Mouse (Mus musculus) MEL (cell line): ENCODE measurements around the gene Car2. TPM values are rescaled to one million over a fixed set of nuclear protein-coding genes. Genes with fewer than 3 reads are reported as not detected.

Source experiments
- DNase-seq: peaks from one replicate; pipeline ENCODE4 v3.0.0; 2011; ENCODE audit warnings: low read depth, low spot score
- H3K27ac ChIP-seq: 2 replicates; pipeline ENCODE4 v1.5.1; 2012; ENCODE audit warnings: low read depth, mild to moderate bottlenecking, control low read depth, low read length, moderate library complexity; ENCODE audit not compliant: control insufficient read depth
- H3K27me3 ChIP-seq, 2 experiments: fragments of 150-350 bp in 1 of 2; sonication (generic) in 1 of 2; 2 replicates each; pipeline ENCODE4 v1.6.1; 2012; ENCODE audit warnings: low read length in 2 of 2, mild to moderate bottlenecking in 2 of 2, improper control_type of control experiment in 1 of 2, moderate library complexity in 1 of 2; ENCODE audit not compliant: insufficient read depth in 2 of 2, control insufficient read depth in 1 of 2
- H3K36me3 ChIP-seq, 2 experiments: 2 replicates each; pipeline ENCODE4 v1.6.1; 2012 to 2014; ENCODE audit warnings: low read length in 2 of 2, improper control_type of control experiment in 1 of 2, inconsistent platforms in 1 of 2, mild to moderate bottlenecking in 1 of 2; ENCODE audit not compliant: insufficient read depth in 2 of 2, control insufficient read depth in 1 of 2
- H3K4me1 ChIP-seq, 2 experiments: fragments of 150-350 bp in 1 of 2; sonication (generic) in 1 of 2; 2 replicates each; pipeline ENCODE4 v1.6.1; 2012; ENCODE audit warnings: low read length in 2 of 2, improper control_type of control experiment in 1 of 2, mild to moderate bottlenecking in 1 of 2; ENCODE audit not compliant: insufficient read depth in 2 of 2, control insufficient read depth in 1 of 2
- H3K4me3 ChIP-seq, 2 experiments: fragments of 150-350 bp in 1 of 2; sonication (generic) in 1 of 2; 2 replicates each; pipeline ENCODE4 v1.5.1; 2012; ENCODE audit warnings: low read depth in 2 of 2, low read length in 2 of 2, mild to moderate bottlenecking in 2 of 2, moderate library complexity in 2 of 2, control low read depth in 1 of 2, improper control_type of control experiment in 1 of 2; ENCODE audit not compliant: control insufficient read depth in 1 of 2, insufficient read depth in 1 of 2
- H3K79me2 ChIP-seq: 2 replicates; pipeline ENCODE4 v1.6.1; 2012; ENCODE audit warnings: mild to moderate bottlenecking, low read length, moderate library complexity; ENCODE audit not compliant: control insufficient read depth, poor library complexity, insufficient read depth
- H3K9ac ChIP-seq: 2 replicates; pipeline ENCODE4 v1.6.1; 2012; ENCODE audit warnings: low read depth, mild to moderate bottlenecking, control low read depth, low read length, moderate library complexity; ENCODE audit not compliant: control insufficient read depth, poor library complexity, severe bottlenecking
- H3K9me3 ChIP-seq: fragments of 150-350 bp; sonication (generic); replicated peaks from 2 replicates; pipeline ENCODE4 v1.6.1; 2012; ENCODE audit warnings: mild to moderate bottlenecking, low read length, improper control_type of control experiment, moderate library complexity; ENCODE audit not compliant: insufficient read depth
- BHLHE40 ChIP-seq: IDR thresholded peaks from 2 replicates; pipeline ENCODE4 v1.6.1; 2012; ENCODE audit warnings: low read depth, mild to moderate bottlenecking, inconsistent platforms, low read length, improper control_type of control experiment, borderline replicate concordance
- CHD1 ChIP-seq: IDR thresholded peaks from 2 replicates; pipeline ENCODE4 v1.6.1; 2012; ENCODE audit warnings: low read depth, mild to moderate bottlenecking, inconsistent platforms, low read length, improper control_type of control experiment
- CHD2 ChIP-seq: IDR thresholded peaks from 2 replicates; pipeline ENCODE4 v1.6.1; 2011; ENCODE audit warnings: low read length, improper control_type of control experiment
- CTCF ChIP-seq, 3 experiments: IDR thresholded peaks in 2 of 3; conservative IDR thresholded peaks in 1 of 3; 2 replicates each; pipeline ENCODE4 v1.5.1; 2011 to 2012; ENCODE audit warnings: low read length in 3 of 3, low read depth in 2 of 3, mild to moderate bottlenecking in 2 of 3, improper control_type of control experiment in 1 of 3, inconsistent platforms in 1 of 3, mixed read lengths in 1 of 3, moderate library complexity in 1 of 3; ENCODE audit not compliant: control insufficient read depth in 1 of 3, insufficient read depth in 1 of 3, poor library complexity in 1 of 3, severe bottlenecking in 1 of 3
- E2F4 ChIP-seq: IDR thresholded peaks from 2 replicates; pipeline ENCODE4 v1.6.1; 2011; ENCODE audit warnings: low read depth, low read length, improper control_type of control experiment, borderline replicate concordance
- EP300 ChIP-seq, 2 experiments: IDR thresholded peaks; 2 replicates each; pipeline ENCODE4 v1.6.1; 2011; ENCODE audit warnings: improper control_type of control experiment in 2 of 2, low read length in 2 of 2, low read depth in 1 of 2, mild to moderate bottlenecking in 1 of 2
- ETS1 ChIP-seq: IDR thresholded peaks from 2 replicates; pipeline ENCODE4 v1.6.1; 2012; ENCODE audit warnings: low read depth, mild to moderate bottlenecking, inconsistent platforms, low read length, improper control_type of control experiment, moderate library complexity
- GABPA ChIP-seq: IDR thresholded peaks from 2 replicates; pipeline ENCODE4 v1.6.1; 2012; ENCODE audit warnings: low read depth, mild to moderate bottlenecking, inconsistent platforms, low read length, improper control_type of control experiment, moderate library complexity
- GATA1 ChIP-seq: IDR thresholded peaks from 2 replicates; pipeline ENCODE4 v1.6.1; 2011; ENCODE audit warnings: low read depth, low read length, improper control_type of control experiment
- HCFC1 ChIP-seq: IDR thresholded peaks from 2 replicates; pipeline ENCODE4 v1.6.1; 2012; ENCODE audit warnings: low read depth, mild to moderate bottlenecking, inconsistent platforms, low read length, improper control_type of control experiment, moderate library complexity
- JUND ChIP-seq: IDR thresholded peaks from 2 replicates; pipeline ENCODE4 v1.6.1; 2011; ENCODE audit warnings: low read depth, mild to moderate bottlenecking, improper control_type of control experiment, low read length
- KAT2A ChIP-seq: conservative IDR thresholded peaks from 2 replicates; pipeline ENCODE4 v1.6.1; 2012; ENCODE audit warnings: low read depth, low read length, improper control_type of control experiment, inconsistent platforms
- MAFK ChIP-seq: IDR thresholded peaks from 2 replicates; pipeline ENCODE4 v1.6.1; 2011; ENCODE audit warnings: low read depth, mild to moderate bottlenecking, low read length, improper control_type of control experiment, borderline replicate concordance
- MAX ChIP-seq: IDR thresholded peaks from 2 replicates; pipeline ENCODE4 v1.6.1; 2011; ENCODE audit warnings: low read length, improper control_type of control experiment
- MAZ ChIP-seq: IDR thresholded peaks from 2 replicates; pipeline ENCODE4 v1.6.1; 2012; ENCODE audit warnings: low read depth, mild to moderate bottlenecking, inconsistent platforms, low read length, improper control_type of control experiment
- MEF2A ChIP-seq: IDR thresholded peaks from 2 replicates; pipeline ENCODE4 v1.6.1; 2014; ENCODE audit warnings: low read depth, mild to moderate bottlenecking, inconsistent platforms, low read length, improper control_type of control experiment; ENCODE audit not compliant: poor library complexity, insufficient replicate concordance, severe bottlenecking; ENCODE audit errors: extremely low read depth
- MXI1 ChIP-seq: IDR thresholded peaks from 2 replicates; pipeline ENCODE4 v1.6.1; 2011; ENCODE audit warnings: mild to moderate bottlenecking, low read depth, low read length, improper control_type of control experiment
- MYB ChIP-seq: IDR thresholded peaks from 2 replicates; pipeline ENCODE4 v1.6.1; 2011; ENCODE audit warnings: mild to moderate bottlenecking, low read depth, low read length, improper control_type of control experiment
- MYC ChIP-seq: IDR thresholded peaks from 2 replicates; pipeline ENCODE4 v1.6.1; 2011; ENCODE audit warnings: low read depth, mild to moderate bottlenecking, low read length, improper control_type of control experiment, moderate library complexity
- NELFE ChIP-seq: IDR thresholded peaks from 2 replicates; pipeline ENCODE4 v1.6.1; 2011; ENCODE audit warnings: low read depth, low read length, improper control_type of control experiment
- NRF1 ChIP-seq: IDR thresholded peaks from 2 replicates; pipeline ENCODE4 v1.6.1; 2014; ENCODE audit warnings: low read depth, mild to moderate bottlenecking, inconsistent platforms, low read length, improper control_type of control experiment, moderate library complexity; ENCODE audit not compliant: poor library complexity, insufficient read depth, severe bottlenecking
- POLR2A ChIP-seq, 2 experiments: IDR thresholded peaks; 2 replicates each; pipeline ENCODE4 v1.6.1; 2011 to 2012; ENCODE audit warnings: low read length in 2 of 2, mild to moderate bottlenecking in 2 of 2, control low read depth in 1 of 2, improper control_type of control experiment in 1 of 2, low read depth in 1 of 2, moderate library complexity in 1 of 2; ENCODE audit not compliant: control insufficient read depth in 1 of 2, insufficient read depth in 1 of 2, poor library complexity in 1 of 2
- POLR2AphosphoS2 ChIP-seq: IDR thresholded peaks from 2 replicates; pipeline ENCODE4 v1.6.1; 2011; ENCODE audit warnings: low read length, improper control_type of control experiment
- POLR2AphosphoS5 ChIP-seq: IDR thresholded peaks from 2 replicates; pipeline ENCODE4 v1.6.1; 2012; ENCODE audit warnings: low read depth, borderline replicate concordance, mild to moderate bottlenecking, inconsistent platforms, low read length, moderate library complexity, mixed read lengths
- RAD21 ChIP-seq: IDR thresholded peaks from 2 replicates; pipeline ENCODE4 v1.6.1; 2011; ENCODE audit warnings: mild to moderate bottlenecking, low read depth, low read length, improper control_type of control experiment
- RCOR1 ChIP-seq: IDR thresholded peaks from 2 replicates; pipeline ENCODE4 v1.6.1; 2012; ENCODE audit warnings: low read depth, mild to moderate bottlenecking, inconsistent platforms, low read length, improper control_type of control experiment
- SIN3A ChIP-seq: IDR thresholded peaks from 2 replicates; pipeline ENCODE4 v1.6.1; 2012; ENCODE audit warnings: low read length, improper control_type of control experiment, inconsistent platforms
- SMC3 ChIP-seq: IDR thresholded peaks from 2 replicates; pipeline ENCODE4 v1.6.1; 2011; ENCODE audit warnings: low read depth, low read length, improper control_type of control experiment
- TAL1 ChIP-seq: IDR thresholded peaks from 2 replicates; pipeline ENCODE4 v1.6.1; 2012; ENCODE audit warnings: mild to moderate bottlenecking, inconsistent platforms, low read length, moderate library complexity, mixed read lengths
- TBP ChIP-seq: IDR thresholded peaks from 2 replicates; pipeline ENCODE4 v1.8.0; 2011; ENCODE audit warnings: low read depth, low read length, improper control_type of control experiment
- TCF12 ChIP-seq: IDR thresholded peaks from 2 replicates; pipeline ENCODE4 v1.6.1; 2014; ENCODE audit warnings: low read depth, mild to moderate bottlenecking, inconsistent platforms, low read length, improper control_type of control experiment, moderate library complexity
- UBTF ChIP-seq: IDR thresholded peaks from 2 replicates; pipeline ENCODE4 v1.6.1; 2012; ENCODE audit warnings: low read depth, mild to moderate bottlenecking, inconsistent platforms, low read length, improper control_type of control experiment, moderate library complexity, borderline replicate concordance; ENCODE audit not compliant: insufficient read depth
- USF1 ChIP-seq: IDR thresholded peaks from 2 replicates; pipeline ENCODE4 v1.6.1; 2014; ENCODE audit warnings: low read depth, mild to moderate bottlenecking, inconsistent platforms, low read length, improper control_type of control experiment, moderate library complexity
- USF2 ChIP-seq, 2 experiments: IDR thresholded peaks; 2 replicates each; pipeline ENCODE4 v1.6.1; 2011 to 2012; ENCODE audit warnings: improper control_type of control experiment in 2 of 2, low read length in 2 of 2, borderline replicate concordance in 1 of 2, inconsistent platforms in 1 of 2, low read depth in 1 of 2, mild to moderate bottlenecking in 1 of 2; ENCODE audit not compliant: insufficient read depth in 1 of 2
- ZC3H11A ChIP-seq: IDR thresholded peaks from 2 replicates; pipeline ENCODE4 v1.6.1; 2012; ENCODE audit warnings: low read depth, mild to moderate bottlenecking, inconsistent platforms, low read length, improper control_type of control experiment
- ZKSCAN1 ChIP-seq: IDR thresholded peaks from 2 replicates; pipeline ENCODE4 v1.6.1; 2012; ENCODE audit warnings: low read depth, mild to moderate bottlenecking, inconsistent platforms, low read length, improper control_type of control experiment, moderate library complexity
- ZMIZ1 ChIP-seq: IDR thresholded peaks from 2 replicates; pipeline ENCODE4 v1.6.1; 2012; ENCODE audit warnings: low read depth, mild to moderate bottlenecking, inconsistent platforms, low read length, improper control_type of control experiment, moderate library complexity
- ZNF384 ChIP-seq: IDR thresholded peaks from 2 replicates; pipeline ENCODE4 v1.6.1; 2012; ENCODE audit warnings: low read depth, mild to moderate bottlenecking, inconsistent platforms, low read length, improper control_type of control experiment
- polyA plus RNA-seq, 2 experiments: library from polyadenylated mRNA; stranded (reverse) in 1 of 2; unstranded in 1 of 2; fragments of >175 nt in 1 of 2; fragments of >200 nt in 1 of 2; gene quantifications; 2 replicates each; pipeline versions ENCODE4 v1.2.1 to v1.2.4; 2012; ENCODE audit warnings: low replicate concordance in 2 of 2, low read depth in 1 of 2; ENCODE audit not compliant: insufficient read length in 2 of 2, insufficient read depth in 1 of 2, missing spikeins in 1 of 2
- total RNA-seq: library from RNA; depleted of rRNA; stranded (reverse); fragments of 300-350 nt; gene quantifications from 2 replicates; pipeline ENCODE4 v1.2.3, GENCODE M21; 2012

The Car2 gene
- total and polyA plus RNA-seq, 3 experiments, result 109 to 397 (median 369) TPM

DNA sequence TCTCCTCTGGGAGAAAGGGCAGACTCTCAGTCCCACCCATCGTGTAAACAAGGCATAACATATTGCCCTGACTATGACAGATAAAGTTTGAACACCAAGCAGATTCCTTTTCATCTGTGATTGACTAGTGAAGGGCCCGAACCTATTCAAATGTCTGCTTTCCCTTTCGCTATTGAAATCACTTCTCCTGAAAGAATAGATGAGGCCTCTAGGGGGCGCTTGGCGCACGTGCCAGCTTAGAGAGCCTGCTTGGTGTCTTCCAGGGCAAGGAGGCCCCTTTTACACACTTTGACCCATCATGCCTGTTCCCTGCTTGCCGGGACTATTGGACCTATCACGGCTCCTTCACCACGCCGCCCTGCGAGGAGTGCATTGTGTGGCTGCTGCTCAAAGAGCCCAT, 16.3 kb upstream of the Car2 start:
- Histone ChIP-seq H3K79me2 (no peaks in the 10 kb centered on the region), H3K9me3 (no peaks in the 10 kb centered on the region), H3K36me3 (peaks cover 0 to 5% of the 10 kb centered on the region in 2 experiments; a peak in 1 of 4 replicates), H3K4me3 (peak overlapping the region; percentile 81 to 90), H3K9ac (peak overlapping the region; percentile 68), H3K4me1 (peaks cover 7 to 15% of the 10 kb centered on the region in 2 experiments), H3K27me3 (no peaks in the 10 kb centered on the region), H3K27ac (0 out of 2 replicates have a peak overlapping the region, but pooled peaks have one; percentile 30)
- peak; percentile 94 for DNase-seq
- no peak for TF ChIP-seq NRF1
- no peak for TF ChIP-seq POLR2AphosphoS2
- TF ChIP-seq BHLHE40, result peak; percentile 100
- no peak for TF ChIP-seq POLR2A (IDR thresholded peaks at IDR 0.05; ENCODE audit: control insufficient read depth in 1 of 2, insufficient read depth in 1 of 2, low read depth in 1 of 2, low read length in 2 of 2, poor library complexity in 1 of 2)
- TF ChIP-seq ZC3H11A, result peak; percentile 60
- TF ChIP-seq MXI1, result peak; percentile 72
- TF ChIP-seq MYB, result no peak
- peak; percentile 20; the same call in 1 of the 2 replicates for TF ChIP-seq HCFC1
- no peak for TF ChIP-seq E2F4
- no peak for TF ChIP-seq ZKSCAN1
- TF ChIP-seq ETS1, result peak; percentile 74; the same call in 1 of the 2 replicates
- TF ChIP-seq MYC, result peak; percentile 98
- TF ChIP-seq POLR2AphosphoS5, result no peak
- TF ChIP-seq JUND, result no peak
- TF ChIP-seq SIN3A, result peak; percentile 86
- TF ChIP-seq CHD1, result 0 out of 2 replicates have a peak, but pooled peaks have one; percentile 46
- no peak for TF ChIP-seq KAT2A
- TF ChIP-seq UBTF, result no peak
- TF ChIP-seq EP300 (IDR thresholded peaks at IDR 0.05; ENCODE audit: low read depth in 1 of 2, low read length in 2 of 2), result no peak
- no peak for TF ChIP-seq TAL1
- peak; percentile 78 for TF ChIP-seq SMC3
- TF ChIP-seq CHD2, result no peak
- TF ChIP-seq TCF12, result no peak
- peak; percentile 47; the same call in 1 of the 2 replicates for TF ChIP-seq RCOR1
- TF ChIP-seq USF2 (IDR thresholded peaks at IDR 0.05; ENCODE audit: borderline replicate concordance in 1 of 2, insufficient read depth in 1 of 2, low read depth in 1 of 2, low read length in 2 of 2), result no peak
- TF ChIP-seq RAD21, result peak; percentile 84
- no peak for TF ChIP-seq MAFK
- TF ChIP-seq ZNF384, result no peak
- TF ChIP-seq GABPA, result no peak
- no peak for TF ChIP-seq GATA1
- no peak for TF ChIP-seq ZMIZ1
- TF ChIP-seq TBP, result peak; percentile 30; the same call in 1 of the 2 replicates
- TF ChIP-seq MAX, result peak; percentile 95
- TF ChIP-seq USF1, result peak; percentile 65; the same call in 1 of the 2 replicates
- TF ChIP-seq MEF2A, result no peak
- TF ChIP-seq CTCF (IDR thresholded peaks at IDR 0.05 in 2 of 3, conservative IDR thresholded peaks at IDR 0.05 in 1 of 3; ENCODE audit: control insufficient read depth in 1 of 3, insufficient read depth in 1 of 3, low read depth in 2 of 3, low read length in 3 of 3, poor library complexity in 1 of 3, severe bottlenecking in 1 of 3), result peak; percentile 73 to 89 (median 85)
- no peak for TF ChIP-seq MAZ
- no peak for TF ChIP-seq NELFE
